Mouse (Mus musculus) liver, embryonic 13.5 days (tissue): ENCODE results near the gene Wwox. TPM values are rescaled to one million over a fixed set of nuclear protein-coding genes. Genes with fewer than 3 reads are reported as not detected.
A peak's percentile ranks its signal among the peaks of the same experiment; 100 is the strongest.

Experiments
- ATAC-seq: fragments of 200-750 bp; cut with Nextera tagmentation; 2 replicates; pipeline ENCODE4 v1.8.0; 2017; ENCODE audit warnings: low read depth, mild to moderate bottlenecking, moderate number of reproducible peaks, moderate library complexity
- DNase-seq: peaks from one replicate; pipeline ENCODE4 v3.0.0; 2022
- H3K27ac ChIP-seq: fragments of 300-500 bp; sonication (generic); 2 replicates; pipeline ENCODE4 v1.5.1; 2015; ENCODE audit warnings: moderate library complexity, mild to moderate bottlenecking, inconsistent platforms
- H3K27me3 ChIP-seq: fragments of 300-500 bp; sonication (generic); 2 replicates; pipeline ENCODE4 v1.6.1; 2015; ENCODE audit warnings: mild to moderate bottlenecking, inconsistent platforms
- H3K36me3 ChIP-seq: fragments of 300-500 bp; sonication (generic); 2 replicates; pipeline ENCODE4 v1.6.1; 2015; ENCODE audit warnings: mild to moderate bottlenecking, inconsistent platforms
- H3K4me1 ChIP-seq: fragments of 300-500 bp; sonication (generic); replicated peaks from 2 replicates; pipeline ENCODE4 v1.6.1; 2015; ENCODE audit warnings: inconsistent platforms
- H3K4me2 ChIP-seq: fragments of 300-500 bp; sonication (generic); 2 replicates; pipeline ENCODE4 v1.6.1; 2015; ENCODE audit warnings: inconsistent platforms, mild to moderate bottlenecking, moderate library complexity
- H3K4me3 ChIP-seq: fragments of 300-500 bp; sonication (generic); replicated peaks from 2 replicates; pipeline ENCODE4 v1.5.1; 2015; ENCODE audit warnings: mild to moderate bottlenecking, inconsistent platforms
- H3K9ac ChIP-seq: fragments of 300-500 bp; sonication (generic); 2 replicates; pipeline ENCODE4 v1.6.1; 2015; ENCODE audit warnings: mild to moderate bottlenecking, inconsistent platforms
- H3K9me3 ChIP-seq: fragments of 300-500 bp; sonication (generic); replicated peaks from 2 replicates; pipeline ENCODE4 v1.6.1; 2016; ENCODE audit warnings: inconsistent platforms
- WGBS: fragments of 180-500 bp; shearing (Covaris S2); methylation state at CpG from one replicate; pipeline ENCODE4 v1.1.7; 2015; ENCODE audit not compliant: insufficient replicate concordance; 5-methylcytosine and 5-hydroxymethylcytosine counted together
- polyA plus RNA-seq: library from polyadenylated mRNA; unstranded; fragments of >200 nt; fragmentation: Nextera tagmentation; extraction: Ambion mirVana; gene quantifications from 2 replicates; pipeline ENCODE4 v1.2.1, GENCODE M21; 2015

The Wwox gene
- polyA plus RNA-seq, 1 experiment from 2014 or later: 4.0 TPM

- no peak overlapping the region for H3K4me3 ChIP-seq
- no peak overlapping the region for H3K27ac ChIP-seq
- no peak overlapping the region for H3K4me2 ChIP-seq
- WGBS: 76% methylated on average over 7 of the region's 7 CpGs
- no peak for DNase-seq
- no peaks in the 10 kb centered on the region for H3K4me1 ChIP-seq
- no peak for ATAC-seq
- no peaks in the 10 kb centered on the region for H3K9me3 ChIP-seq
- H3K27me3 ChIP-seq: no peaks in the 10 kb centered on the region
- no peak overlapping the region for H3K9ac ChIP-seq
- no peaks in the 10 kb centered on the region for H3K36me3 ChIP-seq
These were observed 350.2 kb downstream of the Wwox start for GRCm38 (mm10) chr8:114789616-114790015.

- H3K9ac ChIP-seq: no peak overlapping the region
- 68% methylated on average over 7 of the region's 7 CpGs for WGBS
These were observed 351.3 kb downstream of the Wwox start for GRCm38 (mm10) chr8:114790754-114791153.

DNA sequence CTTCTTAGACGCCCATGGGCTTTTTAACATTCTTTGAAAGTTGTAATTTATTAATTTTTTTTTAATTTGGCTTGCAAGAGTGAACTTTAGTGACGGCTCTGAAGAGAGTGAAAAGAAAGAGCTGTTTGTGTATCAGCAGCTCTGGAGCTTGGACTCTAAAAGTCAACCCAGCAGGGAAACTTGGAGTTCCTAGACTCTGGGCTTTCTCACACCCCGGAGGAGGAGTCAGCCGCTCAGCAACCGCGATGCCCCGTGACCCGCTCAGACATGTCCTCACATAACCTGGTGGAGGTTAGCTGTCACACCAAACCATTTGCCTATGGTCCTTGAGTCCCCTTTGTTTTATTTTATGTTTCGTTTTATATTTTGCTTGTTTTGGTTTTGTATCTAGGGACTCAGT lies 354.2 kb downstream of the Wwox start:
- Histone ChIP-seq H3K27ac (no peak overlapping the region), H3K4me2 (no peak overlapping the region), H3K4me3 (no peak overlapping the region), H3K4me1 (no peaks in the 10 kb centered on the region), H3K27me3 (no peaks in the 10 kb centered on the region), H3K9me3 (no peaks in the 10 kb centered on the region), H3K36me3 (no peaks in the 10 kb centered on the region), H3K9ac (no peak overlapping the region)
- ATAC-seq (no peak), DNase-seq (no peak)
- whole genome bisulfite sequencing: 76% methylated on average over 9 of the region's 9 CpGs

More at GRCm38 (mm10) chr8:114790754-114791153, 351.3 kb downstream of the Wwox start:
- Histone ChIP-seq H3K9me3 (no peaks in the 10 kb centered on the region), H3K27ac (no peak overlapping the region), H3K4me2 (no peak overlapping the region), H3K27me3 (no peaks in the 10 kb centered on the region), H3K36me3 (no peaks in the 10 kb centered on the region), H3K4me1 (no peaks in the 10 kb centered on the region), H3K4me3 (no peak overlapping the region)
- ATAC-seq: no peak
- DNase-seq: no peak

DNA sequence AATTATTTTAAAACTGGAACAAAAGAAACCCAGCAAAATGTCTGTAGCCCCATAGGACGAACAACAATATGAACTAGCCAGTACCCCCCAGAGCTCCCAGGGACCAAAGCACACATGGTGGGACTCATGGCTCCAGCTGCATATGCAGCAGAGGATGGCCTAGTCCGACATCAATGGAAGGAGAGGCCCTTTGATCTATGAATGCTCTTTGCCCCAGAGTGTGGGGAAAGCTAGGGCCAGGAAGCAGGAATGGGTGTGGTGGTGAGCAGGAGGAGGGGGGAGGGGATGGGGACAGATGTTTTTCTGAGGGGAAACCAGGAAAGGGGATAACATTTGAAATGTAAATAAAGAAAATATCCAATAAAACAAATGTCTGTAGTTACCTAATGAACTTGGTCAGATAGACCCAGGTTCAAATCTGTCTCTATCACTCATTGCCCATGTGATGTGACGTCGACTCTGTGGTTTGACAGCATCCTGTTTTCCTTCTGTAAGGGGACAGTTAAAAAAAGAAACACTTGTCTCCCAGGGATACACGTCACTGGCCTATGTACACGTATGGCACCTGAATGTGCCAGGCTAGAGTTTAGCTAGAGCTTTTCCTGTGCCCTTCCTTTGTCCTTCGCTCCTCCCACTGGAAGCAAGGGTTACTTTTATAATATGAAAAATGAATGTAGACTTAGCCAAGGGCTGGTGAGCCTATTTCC lies 362.1 kb downstream of the Wwox start:
- H3K36me3 ChIP-seq: no peaks in the 10 kb centered on the region
- no peak overlapping the region for H3K27ac ChIP-seq
- H3K27me3 ChIP-seq: no peaks in the 10 kb centered on the region
- no peaks in the 10 kb centered on the region for H3K9me3 ChIP-seq
- DNase-seq (no peak), ATAC-seq (peak; percentile 59)
- WGBS: 35% methylated on average over 7 of the region's 7 CpGs
- H3K4me1 ChIP-seq: 0 out of 2 replicates have a peak, but pooled peaks cover 3% of the 10 kb centered on the region
- no peak overlapping the region for H3K4me2 ChIP-seq
- no peak overlapping the region for H3K4me3 ChIP-seq
- no peak overlapping the region for H3K9ac ChIP-seq

DNA sequence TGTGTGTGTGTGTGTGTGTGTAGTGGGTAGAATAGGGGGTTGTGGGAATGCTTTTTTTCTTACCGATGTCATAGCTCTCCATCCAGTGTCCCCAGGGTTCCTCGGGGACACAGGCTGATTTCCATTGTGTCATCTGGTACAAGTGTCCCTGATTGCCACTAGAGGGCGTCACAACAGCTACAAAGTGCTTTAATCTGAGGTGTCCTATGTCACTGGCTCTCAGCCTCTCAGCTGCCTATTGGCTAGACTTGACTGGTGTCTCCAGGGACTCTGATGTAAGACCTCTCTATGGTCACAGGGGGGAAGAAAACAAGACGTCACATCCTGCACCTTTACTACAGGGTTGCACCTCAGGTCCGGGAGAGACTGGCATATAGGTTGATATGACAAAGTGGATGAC lies 363.7 kb downstream of the Wwox start:
- Histone ChIP-seq H3K4me2 (no peak overlapping the region), H3K4me1 (0 out of 2 replicates have a peak, but pooled peaks cover 3% of the 10 kb centered on the region), H3K27ac (no peak overlapping the region), H3K36me3 (no peaks in the 10 kb centered on the region), H3K4me3 (no peak overlapping the region), H3K9ac (no peak overlapping the region), H3K9me3 (no peaks in the 10 kb centered on the region), H3K27me3 (no peaks in the 10 kb centered on the region)
- ATAC-seq (no peak), DNase-seq (no peak)
- WGBS: 47% methylated on average over 5 of the region's 5 CpGs

DNA sequence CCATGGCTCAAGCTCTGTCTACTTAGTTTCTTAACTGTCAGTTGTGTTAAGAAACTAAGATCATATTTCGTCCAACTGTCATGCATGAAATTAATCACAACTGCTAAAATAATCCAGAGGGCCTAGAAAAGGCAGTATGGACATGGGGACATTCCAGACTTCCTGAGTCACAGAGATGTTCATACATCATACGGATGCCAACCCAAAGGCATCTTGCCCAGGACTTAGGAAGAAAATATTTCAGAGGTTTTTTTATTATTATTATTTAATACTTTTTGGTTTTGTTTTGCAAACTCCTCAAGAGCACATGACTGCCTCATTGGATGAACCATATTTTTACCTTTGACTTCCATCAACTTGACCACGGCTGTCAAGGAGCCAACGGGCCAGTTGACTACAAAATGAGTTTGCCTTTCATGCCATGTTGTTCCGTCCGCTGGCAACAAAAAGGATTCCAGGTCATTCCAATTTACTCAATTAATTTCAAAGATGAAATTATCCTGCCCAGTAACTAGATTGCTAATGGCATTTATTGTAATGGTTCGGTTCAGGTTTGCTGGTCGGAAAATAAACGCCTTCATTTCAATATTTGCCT lies 367.5 kb downstream of the Wwox start:
- H3K27me3 ChIP-seq: no peaks in the 10 kb centered on the region
- WGBS: 81% methylated on average over 9 of the region's 9 CpGs
- H3K9me3 ChIP-seq: no peaks in the 10 kb centered on the region
- 0 out of 2 replicates have a peak, but pooled peaks cover under 1% of the 10 kb centered on the region for H3K4me1 ChIP-seq
- H3K27ac ChIP-seq: no peak overlapping the region
- no peak for ATAC-seq
- no peak overlapping the region for H3K4me3 ChIP-seq
- H3K4me2 ChIP-seq: no peak overlapping the region
- no peak overlapping the region for H3K9ac ChIP-seq
- no peaks in the 10 kb centered on the region for H3K36me3 ChIP-seq
- no peak for DNase-seq

- Histone ChIP-seq H3K4me1 (no peaks in the 10 kb centered on the region), H3K9me3 (no peaks in the 10 kb centered on the region), H3K27me3 (no peaks in the 10 kb centered on the region), H3K4me2 (no peak overlapping the region), H3K9ac (no peak overlapping the region), H3K36me3 (no peaks in the 10 kb centered on the region), H3K27ac (no peak overlapping the region), H3K4me3 (no peak overlapping the region)
- WGBS: 83% methylated on average over 22 of the region's 22 CpGs
- DNase-seq (no peak), ATAC-seq (no peak)
These were observed 368.4 kb downstream of the Wwox start for GRCm38 (mm10) chr8:114807676-114808426.

DNA sequence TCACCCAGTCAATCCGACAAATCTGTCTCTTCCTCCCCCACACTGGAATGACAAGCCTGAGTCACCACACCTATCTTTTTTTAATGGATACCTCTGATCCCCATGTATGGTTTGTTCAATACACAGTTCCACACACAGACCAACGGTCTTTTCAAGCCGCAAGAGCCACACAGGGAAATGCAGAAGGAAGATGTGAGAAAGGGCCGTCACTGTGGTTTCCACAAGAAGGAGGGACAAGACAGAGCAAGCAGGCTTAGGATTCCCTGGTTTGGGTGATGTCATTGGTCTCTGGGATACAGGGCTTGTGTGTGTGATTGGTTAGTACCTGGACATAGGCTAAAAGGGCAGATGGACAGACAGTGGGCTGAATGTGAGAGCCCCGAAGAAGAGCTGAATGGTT lies 371.0 kb downstream of the Wwox start:
- H3K4me2 ChIP-seq: no peak overlapping the region
- H3K4me3 ChIP-seq: no peak overlapping the region
- no peak overlapping the region for H3K27ac ChIP-seq
- no peaks in the 10 kb centered on the region for H3K36me3 ChIP-seq
- no peaks in the 10 kb centered on the region for H3K4me1 ChIP-seq
- H3K27me3 ChIP-seq: no peaks in the 10 kb centered on the region
- no peaks in the 10 kb centered on the region for H3K9me3 ChIP-seq
- 43% methylated on average over 5 of the region's 5 CpGs for WGBS
- ATAC-seq: no peak
- no peak overlapping the region for H3K9ac ChIP-seq
- DNase-seq: no peak

DNA sequence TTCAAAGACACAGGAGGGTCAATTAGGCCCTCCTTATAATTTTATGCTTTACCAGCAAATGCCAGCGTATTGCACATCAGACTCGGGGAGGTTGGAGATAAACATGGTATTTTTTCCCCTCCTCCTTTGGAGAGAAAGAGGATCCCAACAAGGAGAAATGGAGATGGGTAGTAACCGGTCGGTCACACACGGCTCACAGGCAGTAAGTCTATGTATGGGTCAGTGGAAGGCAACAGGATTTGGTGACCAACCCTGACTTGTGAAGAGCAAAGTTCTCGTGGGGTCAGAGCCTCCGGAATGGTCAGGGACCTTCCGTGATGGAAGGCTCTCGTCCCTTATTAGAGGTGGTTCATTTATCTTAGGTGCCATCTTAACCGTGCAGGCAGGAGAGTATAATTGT lies 374.4 kb downstream of the Wwox start:
- DNase-seq: no peak
- Histone ChIP-seq H3K36me3 (no peaks in the 10 kb centered on the region), H3K27ac (no peak overlapping the region), H3K4me2 (no peak overlapping the region), H3K27me3 (no peaks in the 10 kb centered on the region), H3K9ac (no peak overlapping the region), H3K4me1 (0 out of 2 replicates have a peak, but pooled peaks cover 2% of the 10 kb centered on the region), H3K4me3 (no peak overlapping the region), H3K9me3 (no peaks in the 10 kb centered on the region)
- ATAC-seq: no peak
- WGBS: 74% methylated on average over 10 of the region's 10 CpGs

- Histone ChIP-seq H3K4me1 (0 out of 2 replicates have a peak, but pooled peaks cover 2% of the 10 kb centered on the region), H3K36me3 (no peaks in the 10 kb centered on the region), H3K4me3 (no peak overlapping the region), H3K9ac (no peak overlapping the region), H3K4me2 (no peak overlapping the region), H3K9me3 (no peaks in the 10 kb centered on the region), H3K27me3 (no peaks in the 10 kb centered on the region), H3K27ac (no peak overlapping the region)
- DNase-seq (no peak), ATAC-seq (no peak)
- WGBS: 31% methylated on average over 10 of the region's 10 CpGs
These were observed 375.6 kb downstream of the Wwox start for GRCm38 (mm10) chr8:114814769-114815736.

DNA sequence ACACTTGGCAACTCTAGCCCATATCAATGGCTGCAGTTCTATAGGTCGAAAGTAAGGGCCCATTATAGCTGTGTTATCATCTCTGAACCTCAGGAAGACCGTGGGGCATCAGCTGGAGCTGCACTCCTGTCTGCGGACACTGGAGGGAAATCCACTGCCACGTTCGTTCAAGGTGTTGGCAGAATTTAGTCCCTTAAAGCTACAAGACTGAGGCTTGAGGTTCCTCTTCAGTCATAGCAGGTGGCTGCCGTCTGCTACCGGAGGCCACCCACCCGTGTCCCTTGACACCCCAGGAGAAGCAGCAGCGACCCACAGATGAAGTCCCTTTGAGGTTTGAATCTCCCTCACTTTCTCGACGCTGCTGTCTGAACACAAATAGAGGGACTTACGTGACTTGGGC lies 376.9 kb downstream of the Wwox start:
- 0 out of 2 replicates have a peak, but pooled peaks cover 2% of the 10 kb centered on the region for H3K4me1 ChIP-seq
- DNase-seq (no peak), ATAC-seq (no peak)
- no peaks in the 10 kb centered on the region for H3K27me3 ChIP-seq
- H3K4me3 ChIP-seq: no peak overlapping the region
- no peak overlapping the region for H3K9ac ChIP-seq
- WGBS: 53% methylated on average over 12 of the region's 12 CpGs
- H3K4me2 ChIP-seq: no peak overlapping the region
- no peaks in the 10 kb centered on the region for H3K36me3 ChIP-seq
- no peaks in the 10 kb centered on the region for H3K9me3 ChIP-seq
- H3K27ac ChIP-seq: no peak overlapping the region
